Mouse (Mus musculus) heart, adult 8-10 months (tissue): ENCODE results near the gene Ipo13. TPM values are rescaled to one million over a fixed set of nuclear protein-coding genes. Genes with fewer than 3 reads are reported as not detected.

Experiments used
- DNase-seq: peaks from one replicate; pipeline ENCODE4 v3.0.0; 2022; ENCODE audit warnings: low spot score
- total RNA-seq, 4 experiments: library from RNA; stranded (reverse); gene quantifications; 2 replicates each; pipeline ENCODE4 v1.2.4; 2022

The Ipo13 gene
- total RNA-seq, 4 experiments from 2014 or later: 58.9 to 86.0 (median 75.4) TPM

DNA sequence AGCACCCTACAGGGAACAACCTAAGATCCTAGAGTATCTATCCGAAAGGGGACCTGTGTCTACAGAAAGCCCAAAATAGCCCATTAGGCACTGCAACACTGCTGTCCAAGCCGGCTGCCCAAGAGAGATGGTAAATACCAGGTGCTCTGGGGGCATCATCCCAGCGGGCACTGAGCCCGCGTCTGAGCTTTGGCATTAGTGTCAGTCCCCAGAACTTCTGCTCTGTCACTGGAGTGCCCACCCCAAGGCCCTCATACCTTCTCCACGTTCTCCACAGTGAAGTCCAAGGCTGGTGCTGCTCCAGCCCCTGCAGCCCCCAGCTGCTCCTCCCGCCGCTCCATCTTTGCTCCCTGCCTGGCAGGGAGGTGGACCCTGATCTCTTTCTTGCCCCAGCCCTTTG is 768 bp downstream of the Ipo13 start:
- DNase-seq: no peak

DNA sequence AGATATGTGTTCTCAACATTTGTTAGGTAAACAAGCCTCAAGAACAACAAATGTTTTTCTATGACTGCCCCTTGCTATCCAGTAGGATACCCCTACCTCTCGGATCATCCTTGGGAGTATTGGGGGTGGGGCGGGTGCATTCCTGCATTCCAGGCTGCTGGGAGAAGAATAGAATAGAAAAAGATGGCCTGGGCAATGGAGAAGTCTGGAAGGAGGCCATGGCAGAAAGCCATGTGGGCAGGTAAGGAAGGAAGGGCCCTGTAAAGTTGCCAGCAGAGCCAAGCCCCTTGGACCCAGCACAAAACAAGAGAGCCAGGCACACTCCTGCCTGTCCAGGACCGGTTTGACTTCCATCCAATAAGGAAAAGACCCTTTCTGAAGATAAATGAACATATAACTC is 1.4 kb downstream of the Ipo13 start:
- DNase-seq: no peak

DNA sequence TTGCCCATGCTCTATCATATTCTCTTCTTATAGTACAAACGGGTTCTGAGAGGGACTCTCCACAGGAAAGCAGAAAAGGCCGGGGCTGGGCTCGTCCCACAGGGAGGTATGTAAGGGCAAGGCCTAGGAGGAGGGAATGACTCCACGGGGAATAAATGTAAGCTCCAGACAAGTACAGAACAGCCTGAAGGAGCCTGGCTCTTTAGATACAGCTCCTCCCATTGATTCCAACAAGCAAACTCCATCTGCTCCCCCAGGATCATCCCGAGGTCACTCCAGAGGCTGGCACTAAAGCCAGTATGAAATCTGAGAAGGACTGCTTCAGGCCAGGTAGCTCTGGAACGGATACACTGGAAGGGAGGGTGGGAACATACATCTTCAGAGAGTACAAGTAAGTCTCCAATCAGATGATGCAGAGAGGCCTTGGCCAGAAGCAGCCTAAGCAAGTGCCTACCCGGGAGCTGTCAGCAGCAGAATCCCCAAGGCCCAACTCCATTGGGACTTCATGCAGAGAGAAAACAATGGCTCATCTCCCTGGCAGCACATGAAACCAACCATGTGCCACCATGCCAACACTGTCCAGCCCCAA is 2.0 kb downstream of the Ipo13 start:
- no peak for DNase-seq

DNA sequence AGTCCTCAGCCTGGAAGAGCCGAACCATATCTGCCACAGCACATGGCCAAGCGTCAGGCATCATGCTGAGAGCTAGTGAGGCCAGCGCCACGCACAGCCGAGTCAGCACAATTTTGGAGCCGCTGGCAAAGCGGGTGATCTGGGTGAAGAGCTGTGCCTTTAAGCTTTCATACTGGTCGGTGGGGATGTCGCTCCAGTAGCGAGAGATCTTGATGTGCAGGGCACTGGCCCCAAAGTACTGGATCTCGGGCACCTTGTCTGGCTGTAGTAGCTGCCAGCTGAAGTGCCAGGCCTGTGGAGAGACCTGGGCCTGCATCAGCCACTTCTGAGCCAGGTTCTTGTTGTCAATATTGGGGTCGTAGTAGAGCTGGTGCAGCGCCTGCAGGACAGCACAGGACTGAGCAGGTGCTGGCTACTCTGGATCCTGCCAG is 2.7 kb downstream of the Ipo13 start:
- DNase-seq: no peak

DNA sequence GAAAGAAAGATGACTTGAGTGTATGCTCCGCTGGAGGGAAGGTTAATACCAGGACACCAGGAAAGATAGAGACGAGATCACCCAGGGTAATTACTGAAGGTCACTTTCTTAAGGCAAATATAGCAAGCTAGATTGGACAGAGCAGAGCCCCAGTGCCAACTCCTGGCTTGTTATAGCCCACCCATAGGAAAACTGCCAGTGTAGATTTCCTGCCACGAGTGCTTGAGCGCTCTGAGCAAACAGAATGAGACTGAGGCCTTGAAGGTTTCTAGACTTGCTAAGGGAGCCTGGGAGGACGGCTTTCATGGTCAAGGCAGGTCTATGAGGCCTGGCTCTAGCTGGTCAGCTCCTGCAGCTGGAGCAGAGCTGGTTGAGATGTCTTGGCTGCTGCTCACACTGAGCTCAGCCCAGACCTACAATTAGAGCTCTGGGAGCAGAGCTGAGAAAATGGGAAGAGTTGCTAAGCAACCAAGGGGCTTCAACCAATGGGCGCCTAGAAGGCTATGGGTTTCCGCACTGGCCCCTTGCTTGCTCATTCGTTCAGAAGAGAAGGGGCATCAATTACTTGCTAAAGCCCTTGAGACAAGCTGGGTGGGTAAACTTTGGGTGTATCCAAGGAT is 5.9 kb downstream of the Ipo13 start:
- no peak for DNase-seq

DNA sequence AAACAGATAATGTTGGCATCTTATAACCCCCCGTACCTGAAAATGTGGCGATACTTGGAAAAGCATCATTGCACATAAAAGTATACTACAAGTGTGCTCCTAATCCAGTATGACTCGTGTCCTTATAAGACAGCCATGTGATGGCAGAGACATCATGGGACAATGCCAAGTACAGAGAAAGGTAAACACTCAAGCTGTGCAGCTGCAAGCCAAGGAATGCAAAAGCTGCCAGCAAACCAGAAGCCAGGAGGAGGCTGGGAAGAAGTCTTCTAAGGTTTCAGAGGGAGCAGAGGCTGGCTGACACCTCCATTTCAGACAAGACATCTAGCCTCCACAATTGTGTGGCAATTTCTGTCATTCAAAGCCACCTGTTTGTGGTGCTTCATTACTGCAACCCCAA is 8.6 kb downstream of the Ipo13 start:
- no peak for DNase-seq

DNA sequence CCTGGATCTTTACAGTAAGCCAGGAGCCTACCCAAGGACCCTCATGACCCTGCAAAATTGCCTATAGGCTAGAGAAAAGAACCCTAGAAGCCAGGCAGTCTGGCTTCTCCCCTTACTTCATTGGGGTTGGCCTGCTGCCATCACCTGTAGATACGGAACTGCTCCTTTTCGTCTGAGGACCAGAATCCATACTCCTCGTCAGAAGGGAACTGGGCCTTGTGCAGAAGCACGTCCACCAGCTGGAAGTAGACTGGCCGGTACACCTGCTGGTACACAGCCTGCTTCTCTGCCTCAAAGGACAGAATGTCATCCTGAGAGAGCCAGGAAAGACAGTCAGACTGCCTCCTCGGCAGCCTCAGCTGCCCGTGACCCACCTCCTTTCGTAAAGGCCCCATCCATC is 10.0 kb downstream of the Ipo13 start:
- DNase-seq: no peak

DNA sequence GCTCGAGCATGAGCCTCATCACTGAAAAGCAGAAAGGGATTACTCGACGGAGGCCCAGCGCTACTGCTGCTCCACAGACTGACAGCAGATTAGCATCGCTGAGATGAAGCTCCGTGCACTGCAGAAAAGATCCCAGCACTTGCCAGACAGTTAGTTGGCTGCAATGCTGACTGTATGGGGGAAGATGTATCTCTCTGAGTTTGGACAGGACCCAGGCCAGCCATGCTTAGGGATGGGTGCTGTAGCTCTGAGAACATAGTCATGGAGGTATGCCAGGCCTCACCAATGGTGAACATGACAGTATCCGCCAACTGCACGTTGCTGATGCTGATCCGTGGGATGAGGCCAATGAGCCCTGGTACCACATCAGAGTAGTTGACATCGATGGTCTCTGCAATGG is 10.7 kb downstream of the Ipo13 start:
- no peak for DNase-seq

DNA sequence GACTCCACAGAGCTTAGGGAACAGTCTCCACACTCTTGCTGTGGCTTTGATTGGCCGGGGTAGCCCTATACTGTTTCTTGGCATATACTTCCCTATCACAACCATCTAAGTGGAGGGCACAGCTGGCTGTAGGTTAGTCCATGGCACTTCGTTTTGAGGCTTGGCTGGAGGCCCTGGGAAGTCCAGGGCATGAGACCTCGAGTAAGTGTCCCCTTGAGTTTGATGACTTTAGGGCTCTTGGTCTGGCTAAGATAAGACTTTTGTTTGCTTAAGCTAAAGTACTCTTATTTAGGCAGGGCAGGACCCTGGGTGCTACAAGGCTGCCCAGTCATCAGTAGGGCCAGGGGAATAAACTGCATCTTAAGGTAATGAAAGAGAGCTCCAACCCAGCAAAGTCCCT is 16.7 kb downstream of the Ipo13 start:
- DNase-seq: no peak

DNA sequence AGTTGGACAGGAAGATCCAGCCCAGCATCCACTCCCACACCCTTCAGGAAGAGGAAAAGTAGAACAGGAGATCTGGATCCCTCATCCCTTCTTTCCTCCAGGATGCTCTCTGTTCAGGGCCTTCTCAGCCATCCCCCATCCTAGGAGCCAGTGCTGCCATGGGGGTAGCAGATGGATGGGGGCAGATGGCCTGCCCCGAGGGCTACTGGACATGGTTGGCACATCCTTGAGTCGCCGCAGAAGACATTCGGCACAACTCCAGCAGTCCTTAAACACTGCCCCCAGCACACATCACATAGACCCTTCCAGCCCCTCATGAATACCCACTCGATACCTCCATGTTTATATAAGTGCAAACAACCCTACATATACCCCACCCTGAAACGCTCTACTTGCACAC is 18.8 kb downstream of the Ipo13 start:
- no peak for DNase-seq

DNA sequence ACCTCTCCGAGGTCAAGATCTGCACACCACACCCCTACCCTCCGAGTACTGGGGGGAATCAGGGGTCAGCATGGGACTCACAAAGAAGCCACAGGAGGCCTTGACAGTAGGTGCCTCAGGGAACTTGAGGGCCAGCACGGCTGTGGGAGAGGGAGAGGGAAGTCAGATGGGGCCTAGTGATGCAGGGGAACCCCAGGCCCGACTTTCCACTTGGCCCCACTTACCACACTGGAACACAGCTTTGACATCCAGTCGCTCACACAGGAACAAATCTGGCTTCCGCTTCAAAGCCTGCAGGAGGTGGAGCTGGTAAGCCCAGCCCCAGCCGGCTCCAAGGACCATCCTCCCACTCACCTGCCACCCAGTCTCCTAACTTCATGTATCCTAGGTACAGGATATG is 19.5 kb downstream of the Ipo13 start:
- no peak for DNase-seq

DNA sequence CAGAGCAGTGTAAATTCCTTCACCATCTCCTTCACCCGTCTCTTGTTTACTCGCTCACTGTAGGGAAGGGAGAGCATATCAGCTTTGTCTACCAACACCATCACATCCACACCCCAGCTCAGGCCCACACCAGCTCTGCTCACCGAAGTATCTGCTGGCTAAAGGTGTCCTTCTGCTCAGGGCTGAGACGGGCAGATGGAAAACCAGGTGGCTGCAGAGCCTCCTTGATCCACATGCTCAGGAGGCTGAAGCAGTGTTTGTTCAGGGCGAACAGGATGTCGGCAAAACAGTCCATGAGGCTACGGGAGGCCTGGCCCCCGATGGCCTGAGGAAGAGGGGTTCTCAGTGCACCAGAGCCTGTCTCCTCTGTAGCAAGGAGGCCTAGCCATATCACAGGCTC is 20.2 kb downstream of the Ipo13 start:
- DNase-seq: no peak

DNA sequence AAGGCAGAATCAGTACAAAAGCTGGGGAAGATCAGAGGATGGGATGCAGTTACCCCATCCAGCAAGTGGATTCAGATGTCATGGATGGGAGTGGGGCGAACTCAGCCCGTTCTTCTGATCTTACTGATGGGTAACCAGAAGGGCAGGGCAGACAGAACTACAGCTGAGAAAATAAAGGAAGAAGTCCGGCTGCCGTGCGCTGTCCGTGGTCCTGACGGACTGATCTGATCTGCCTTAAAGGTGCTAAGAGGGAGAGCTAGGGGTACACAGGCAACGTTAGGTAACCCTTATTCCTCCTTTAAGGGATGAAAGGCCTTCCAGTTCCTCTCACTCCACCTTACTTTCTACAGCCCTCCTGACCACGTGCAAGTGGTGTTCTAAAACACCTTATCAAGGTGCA is 21.4 kb downstream of the Ipo13 start:
- no peak for DNase-seq

DNA sequence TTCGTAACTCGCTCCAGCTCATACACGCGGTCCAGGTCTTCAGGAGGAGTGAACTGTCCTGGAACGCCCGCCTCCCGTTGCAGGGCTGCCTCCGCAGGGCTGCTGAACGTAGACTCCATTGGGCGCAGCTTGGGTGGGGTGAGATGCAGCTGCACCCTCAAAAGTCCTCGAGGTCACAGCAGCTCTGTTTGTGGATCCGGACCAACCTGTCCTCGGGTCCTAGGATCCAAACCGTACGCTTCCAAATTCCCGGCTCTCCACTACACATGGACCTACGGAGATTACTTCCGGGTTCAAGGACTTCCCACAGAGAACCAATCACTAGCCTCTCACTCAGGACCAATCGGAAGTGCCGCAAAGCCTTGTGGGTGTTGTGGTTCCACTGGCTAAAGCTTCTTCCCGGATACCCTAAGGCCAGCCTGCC is 23.0 kb downstream of the Ipo13 start, which contains the start of gene Dph2:
Dph2 (minus strand) TSS at position 295 of the 424 bp plus-strand sequence.
- peak; percentile 92 for DNase-seq

DNA sequence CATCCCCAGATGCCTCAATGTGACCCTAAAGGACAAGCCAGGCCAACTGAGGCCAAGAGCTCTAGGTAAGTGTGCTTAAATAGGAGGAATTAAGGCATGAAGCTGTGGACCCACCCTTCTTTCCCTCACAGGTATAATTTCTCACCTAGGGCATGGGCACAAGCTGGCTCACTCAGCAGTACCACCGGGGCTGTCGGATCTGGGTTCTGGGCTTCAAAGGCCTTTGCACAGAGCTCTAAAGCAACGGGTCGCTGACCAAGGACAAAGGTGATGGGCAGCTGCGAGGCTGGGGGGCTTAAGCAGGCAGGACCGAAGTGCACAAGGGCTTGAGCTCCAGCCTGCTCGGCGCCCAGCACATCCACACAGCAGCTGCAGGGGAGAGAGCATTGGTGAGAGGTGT is 24.0 kb downstream of the Ipo13 start:
- DNase-seq: no peak

DNA sequence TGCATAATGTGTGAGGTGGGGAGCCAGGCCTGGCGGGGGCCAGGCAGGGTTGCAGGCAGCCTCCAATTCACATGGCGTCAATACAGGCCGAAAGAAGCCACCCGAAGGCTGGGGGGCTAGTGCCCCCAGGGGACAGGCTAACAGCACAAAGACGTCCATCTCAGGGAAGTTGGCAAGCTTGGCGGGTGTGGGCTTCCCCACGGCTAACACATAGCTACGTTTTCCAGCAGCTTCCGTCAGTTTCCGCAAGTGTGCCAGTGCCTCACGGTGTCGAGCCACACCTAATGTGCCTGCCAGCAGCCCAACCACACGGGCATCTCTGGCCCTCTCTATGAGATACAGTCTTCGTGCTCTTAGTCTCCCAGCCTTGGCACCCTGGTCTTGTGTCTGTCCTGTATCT is 24.8 kb downstream of the Ipo13 start:
- DNase-seq: no peak

DNA sequence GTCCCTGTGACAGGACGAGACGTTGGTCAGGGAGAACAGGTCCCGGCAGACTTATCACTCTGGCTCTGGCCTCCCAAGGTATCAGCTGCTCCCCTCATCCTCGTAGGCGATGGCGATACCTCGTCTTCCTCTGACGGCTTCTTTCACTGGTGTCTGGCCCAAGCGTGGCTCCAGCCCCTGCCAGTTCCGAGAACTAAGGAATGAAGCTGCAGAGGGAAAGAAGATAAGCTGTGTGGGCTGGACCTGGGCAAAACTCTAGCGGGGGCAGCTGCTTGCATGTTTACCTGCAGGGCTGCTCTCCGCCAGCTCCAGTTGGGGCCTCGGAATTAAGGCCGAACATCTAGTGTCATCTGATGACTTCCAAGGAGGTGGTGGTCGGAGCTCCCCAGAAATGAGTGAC is 25.3 kb downstream of the Ipo13 start:
- DNase-seq: no peak

DNA sequence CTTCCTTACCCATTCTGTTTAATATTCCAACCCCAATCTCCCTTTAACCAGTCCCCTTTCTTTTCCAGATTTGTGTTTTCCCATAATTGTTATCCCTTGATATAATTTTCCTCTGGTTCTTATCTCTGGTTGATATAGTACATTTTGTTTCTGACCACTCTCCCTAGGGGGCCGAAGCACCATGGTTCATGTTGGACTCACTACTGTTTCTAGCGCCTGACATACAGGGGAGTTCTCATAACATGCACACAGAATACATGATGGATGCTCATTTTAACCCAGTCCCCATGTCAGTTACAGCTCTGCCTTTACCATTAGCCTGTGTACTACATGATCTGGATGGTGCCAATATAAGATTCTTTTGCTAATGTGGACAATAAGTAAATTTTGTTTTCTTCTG is 26.9 kb downstream of the Ipo13 start:
- no peak for DNase-seq

DNA sequence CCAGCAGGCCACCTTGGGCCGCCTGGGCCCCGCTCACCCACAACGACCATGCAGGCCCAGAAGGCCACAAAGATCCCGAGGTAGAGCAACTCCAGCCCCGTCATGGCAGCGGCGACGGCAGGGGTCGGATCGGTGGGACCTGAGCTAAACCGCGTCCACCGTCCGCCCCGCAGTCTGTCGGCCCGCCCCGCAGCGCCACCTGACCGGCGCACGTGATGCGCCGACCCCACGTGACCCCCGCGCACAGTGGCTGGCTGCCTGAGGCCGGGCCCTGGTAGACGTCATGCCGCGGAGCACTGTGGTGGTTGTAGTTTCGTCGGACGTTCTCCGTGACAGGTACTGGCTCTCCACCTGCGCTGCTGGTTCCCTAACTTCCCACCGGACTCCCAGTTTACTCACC is 27.7 kb downstream of the Ipo13 start, which contains the start of gene Atp6v0b:
Atp6v0b (minus strand) TSS at position 201 of the 400 bp plus-strand sequence.
- peak; percentile 90 for DNase-seq

DNA sequence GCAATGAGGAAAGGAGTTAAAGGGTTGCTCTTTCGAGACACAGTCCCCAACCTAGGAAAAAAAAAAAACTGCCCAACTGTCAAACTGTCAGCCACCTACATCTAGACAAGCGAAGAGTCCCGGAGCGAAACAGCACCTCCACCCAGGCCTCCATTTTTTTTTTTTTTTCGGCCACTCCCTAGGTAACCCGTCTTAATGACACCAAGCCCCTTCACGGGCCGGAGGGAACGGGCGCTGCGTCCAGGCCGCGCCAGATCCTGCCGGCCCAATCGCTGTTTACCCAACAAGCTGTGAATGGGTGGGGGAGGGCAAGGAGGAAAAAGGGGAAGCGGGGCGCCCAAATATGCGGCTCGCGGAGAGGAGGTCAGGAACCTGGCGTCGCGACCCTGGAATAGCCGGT is 28.2 kb downstream of the Ipo13 start:
- no peak for DNase-seq

DNA sequence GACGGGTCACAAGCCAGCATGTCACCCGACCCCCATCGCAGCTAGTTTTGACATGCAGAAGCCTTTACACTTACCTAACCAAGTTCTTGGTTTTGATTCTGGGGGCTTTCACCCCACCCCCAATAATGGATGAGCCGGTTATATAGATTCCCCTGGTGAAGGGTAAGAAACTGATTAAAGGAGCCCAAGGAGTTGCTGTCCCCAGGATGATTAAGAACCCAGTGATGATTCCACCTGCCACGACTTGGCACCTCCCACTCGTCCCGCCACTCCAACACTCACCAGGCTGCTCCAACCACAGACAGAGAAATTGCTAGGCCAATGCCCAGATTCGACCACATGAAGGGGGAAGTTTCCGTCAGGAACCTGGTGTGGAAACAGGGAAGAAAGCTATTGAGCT is 28.8 kb downstream of the Ipo13 start:
- no peak for DNase-seq

DNA sequence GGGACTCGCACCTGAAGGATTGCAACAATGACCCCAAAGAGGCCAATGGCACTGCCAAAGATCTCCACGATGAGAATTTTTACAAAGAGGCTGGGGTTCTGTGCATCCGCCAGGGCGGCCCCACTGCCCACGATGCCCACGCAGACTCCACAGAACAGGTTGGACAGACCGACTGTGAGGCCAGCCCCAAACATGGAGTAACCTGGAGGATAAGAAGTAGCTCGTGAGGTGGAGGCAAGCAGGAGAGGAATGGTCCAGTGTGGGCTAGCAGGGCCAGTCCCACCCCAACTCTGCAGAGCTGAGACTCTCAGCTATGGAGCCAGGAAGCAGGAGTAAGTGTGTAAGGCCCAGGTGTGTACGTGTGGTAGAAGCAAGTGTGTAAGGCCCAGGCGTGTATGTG is 29.7 kb downstream of the Ipo13 start:
- no peak for DNase-seq

DNA sequence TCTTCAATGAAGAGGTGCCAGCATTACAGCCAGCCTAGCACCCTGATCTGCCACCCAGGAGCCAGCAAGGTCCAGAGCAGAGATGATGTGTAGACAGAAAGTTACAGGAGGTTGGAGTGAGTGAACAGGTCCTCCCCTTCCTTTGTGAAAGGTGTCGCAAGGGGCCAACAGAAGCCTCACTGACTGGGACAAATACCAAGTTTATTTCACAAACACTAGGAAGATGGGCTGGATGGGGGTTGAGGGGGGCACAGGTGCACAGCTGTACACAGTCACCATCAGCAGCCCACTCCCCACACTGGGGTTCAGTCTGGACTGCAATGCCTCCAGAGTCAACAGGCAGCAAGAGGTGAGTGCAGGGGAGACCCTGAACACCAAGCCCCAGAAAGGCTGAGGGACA is 30.7 kb downstream of the Ipo13 start:
- DNase-seq: no peak
